Mouse (Mus musculus) cerebellum, postnatal 25 days (tissue): ENCODE measurements at regions not wholly inside any gene's neighbourhood (a gene's known extent, or its start where the extent isn't known, plus 50 kb on each side); places are given as distances from the start of the nearest gene placed in this dataset.

Experiments used
- DNase-seq, 2 experiments: peaks; one replicate each; pipeline ENCODE4 v3.0.0; 2021; ENCODE audit warnings: mixed read lengths in 2 of 2

DNA sequence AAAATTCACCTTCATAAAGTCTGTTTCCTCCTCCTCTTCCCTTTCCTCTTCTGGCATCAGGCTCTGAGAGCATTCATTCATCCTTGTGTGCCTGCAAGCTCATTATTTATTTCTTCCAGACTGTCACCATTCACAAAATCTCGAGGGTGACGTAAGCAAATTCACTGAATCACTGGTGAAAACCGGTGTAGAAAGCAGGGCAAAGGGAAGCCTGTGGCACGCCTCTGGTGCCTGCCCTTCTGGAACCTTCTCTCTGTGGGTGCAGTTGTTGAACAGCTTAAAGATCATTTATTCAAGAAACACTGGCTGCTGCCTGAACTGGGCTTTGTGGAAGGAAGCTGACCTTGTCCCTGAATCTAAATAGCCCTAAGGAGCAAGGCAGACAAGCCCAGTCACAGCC, 177.0 kb downstream of the Slc38a4 start:
- DNase-seq: no peak

DNA sequence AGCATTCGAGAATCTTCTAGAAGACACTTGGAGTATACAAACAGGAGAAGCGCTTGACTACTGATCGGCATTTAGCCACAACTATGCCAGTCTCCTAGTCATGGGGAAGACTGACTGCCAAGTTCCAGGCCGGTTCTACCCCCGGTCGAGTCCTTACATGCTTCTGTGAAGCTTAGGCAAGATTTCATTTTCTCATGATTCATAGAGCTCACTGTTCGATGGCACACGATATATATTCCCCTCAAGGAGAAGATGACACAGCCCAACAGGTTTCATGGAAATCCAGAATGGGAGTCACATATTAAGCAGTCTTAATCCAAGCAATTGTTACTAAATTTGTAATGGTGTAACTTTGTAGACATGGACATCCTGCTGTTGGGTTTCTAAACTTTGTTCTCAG, 177.8 kb downstream of the Slc38a4 start:
- no peak for DNase-seq

DNA sequence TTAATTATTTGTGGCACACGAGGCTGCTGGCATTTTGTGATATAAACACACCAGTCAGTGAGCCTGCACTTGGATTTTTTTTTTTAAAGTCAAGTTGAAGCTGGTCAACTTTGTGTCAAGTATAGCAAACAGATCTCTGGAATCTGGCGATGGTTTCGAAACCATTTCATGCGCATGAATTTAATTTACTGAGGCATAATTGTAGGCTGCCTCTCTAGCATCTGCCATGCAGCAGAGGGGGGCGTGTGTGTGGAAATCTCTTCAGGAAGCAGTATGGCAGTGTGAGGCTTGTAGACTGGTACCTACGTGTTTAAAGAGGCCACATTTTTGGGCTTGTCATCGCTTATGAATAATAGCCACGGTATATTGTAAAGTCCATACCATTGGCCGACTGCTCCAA, 177.7 kb upstream of the Slc38a2 start:
- DNase-seq: no peak

DNA sequence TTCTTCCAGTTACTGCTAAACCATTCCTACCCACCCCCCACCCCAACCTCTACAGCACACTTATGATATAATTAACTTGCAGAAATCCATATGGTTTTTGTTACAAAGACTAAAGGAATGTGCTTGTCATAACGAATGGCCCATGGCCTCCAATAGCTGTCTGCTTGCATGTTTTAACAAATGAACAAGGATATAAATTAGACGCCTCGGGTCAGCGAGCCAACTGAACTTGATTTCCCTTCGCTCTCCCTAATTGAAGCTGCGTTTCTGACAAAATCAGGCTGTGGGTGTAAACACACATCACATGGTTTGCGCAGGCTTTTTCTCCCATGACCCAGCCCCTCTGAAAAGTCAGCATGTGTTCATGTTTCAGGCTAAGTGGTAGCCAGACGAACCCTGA, 174.6 kb upstream of the Slc38a2 start:
- no peak for DNase-seq

DNA sequence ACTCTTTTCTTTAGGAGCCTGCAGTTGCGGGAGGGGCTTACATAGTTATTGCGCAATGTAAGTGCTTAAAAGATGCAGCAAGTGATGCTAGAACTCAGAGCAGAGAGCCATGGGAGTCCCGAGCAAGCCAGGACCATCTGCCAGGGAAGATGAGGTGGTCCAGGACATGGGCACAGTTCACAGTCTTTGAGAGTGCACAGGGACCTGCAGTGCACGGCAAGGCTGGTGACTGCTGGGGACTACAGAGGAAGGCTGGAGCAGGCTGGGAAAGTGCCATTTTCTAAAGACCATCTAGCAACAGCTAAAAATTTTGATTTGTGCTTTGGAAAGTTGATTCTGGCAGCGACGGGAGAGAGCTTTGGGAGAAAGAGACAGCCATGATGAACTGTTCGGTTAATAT, 174.0 kb upstream of the Slc38a2 start:
- DNase-seq: no peak

DNA sequence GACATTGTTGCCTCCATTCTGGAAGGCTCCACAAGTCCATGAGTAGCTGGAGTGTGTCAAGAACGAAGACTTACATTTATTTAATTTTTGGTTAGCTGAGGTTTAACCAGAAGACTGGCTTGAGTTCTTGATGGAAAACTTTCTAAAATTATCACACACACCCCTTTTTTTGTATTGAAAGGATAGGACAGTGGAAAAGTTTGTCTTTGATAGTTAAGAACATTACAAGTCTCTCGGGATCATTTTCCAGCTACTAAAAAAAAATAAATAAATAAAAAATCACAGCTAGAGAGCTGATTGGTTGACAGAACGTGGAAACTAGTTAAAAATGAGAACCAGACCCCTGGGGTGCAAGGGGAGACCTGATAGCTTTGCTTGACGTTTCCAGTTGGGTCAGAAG, 173.6 kb upstream of the Slc38a2 start:
- DNase-seq: no peak

DNA sequence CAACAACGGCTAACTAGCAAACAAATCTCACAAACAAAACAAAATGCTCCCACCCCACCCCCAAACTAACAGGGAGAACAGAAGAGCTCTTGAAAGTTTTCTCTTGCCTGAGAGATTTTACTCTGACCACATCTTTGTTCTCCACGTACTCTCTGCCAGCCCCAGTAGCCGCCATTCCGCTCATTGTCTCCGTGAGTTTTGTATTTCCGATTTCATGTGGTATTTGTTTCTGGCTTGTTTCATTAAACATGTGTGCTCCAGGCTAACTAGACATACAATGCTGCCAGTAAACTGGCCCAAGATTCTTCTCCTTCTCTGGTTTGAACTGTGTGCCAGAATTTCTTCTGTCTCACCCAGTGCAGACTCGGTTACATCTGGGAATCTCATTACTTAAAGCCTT, 168.2 kb upstream of the Slc38a2 start:
- DNase-seq: no peak

DNA sequence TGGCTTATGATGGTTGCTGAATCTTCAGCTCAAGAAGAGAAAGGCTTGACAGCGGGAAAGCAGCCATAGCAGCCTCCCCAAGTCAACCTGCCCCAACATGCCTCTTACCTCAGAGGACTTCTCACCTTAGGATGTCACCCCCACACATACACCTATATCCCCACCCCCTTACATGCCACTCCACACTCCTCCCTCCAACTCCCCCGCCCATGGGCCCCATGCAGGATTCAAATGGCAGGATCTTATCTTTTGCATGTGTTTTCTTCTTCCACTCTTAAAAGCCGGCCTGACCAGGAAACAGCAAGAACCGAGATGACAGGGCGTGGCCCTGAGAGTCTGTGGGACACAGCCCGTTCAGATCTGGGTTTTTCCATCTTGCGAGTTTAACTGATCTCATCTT, 166.4 kb upstream of the Slc38a2 start:
- DNase-seq: no peak

DNA sequence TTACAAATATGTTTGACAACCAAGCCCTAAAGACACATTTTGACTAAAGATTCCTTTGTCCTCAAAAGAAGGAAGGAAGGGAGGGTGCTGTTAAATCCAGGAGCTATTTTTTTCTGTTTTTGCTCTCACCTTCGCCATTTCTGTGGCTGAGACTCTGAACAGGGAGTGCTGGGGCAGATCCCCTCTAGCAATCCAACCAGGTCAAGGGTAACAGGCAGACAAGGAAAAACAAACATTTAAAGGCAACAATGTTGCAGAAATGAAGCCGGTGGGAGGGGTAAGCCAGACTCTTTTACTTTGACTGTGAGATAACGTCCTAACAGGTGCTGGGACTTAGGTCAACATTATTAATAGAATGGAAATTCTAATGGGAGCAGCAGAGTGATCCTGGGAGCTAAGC, 158.2 kb upstream of the Slc38a2 start:
- no peak for DNase-seq

DNA sequence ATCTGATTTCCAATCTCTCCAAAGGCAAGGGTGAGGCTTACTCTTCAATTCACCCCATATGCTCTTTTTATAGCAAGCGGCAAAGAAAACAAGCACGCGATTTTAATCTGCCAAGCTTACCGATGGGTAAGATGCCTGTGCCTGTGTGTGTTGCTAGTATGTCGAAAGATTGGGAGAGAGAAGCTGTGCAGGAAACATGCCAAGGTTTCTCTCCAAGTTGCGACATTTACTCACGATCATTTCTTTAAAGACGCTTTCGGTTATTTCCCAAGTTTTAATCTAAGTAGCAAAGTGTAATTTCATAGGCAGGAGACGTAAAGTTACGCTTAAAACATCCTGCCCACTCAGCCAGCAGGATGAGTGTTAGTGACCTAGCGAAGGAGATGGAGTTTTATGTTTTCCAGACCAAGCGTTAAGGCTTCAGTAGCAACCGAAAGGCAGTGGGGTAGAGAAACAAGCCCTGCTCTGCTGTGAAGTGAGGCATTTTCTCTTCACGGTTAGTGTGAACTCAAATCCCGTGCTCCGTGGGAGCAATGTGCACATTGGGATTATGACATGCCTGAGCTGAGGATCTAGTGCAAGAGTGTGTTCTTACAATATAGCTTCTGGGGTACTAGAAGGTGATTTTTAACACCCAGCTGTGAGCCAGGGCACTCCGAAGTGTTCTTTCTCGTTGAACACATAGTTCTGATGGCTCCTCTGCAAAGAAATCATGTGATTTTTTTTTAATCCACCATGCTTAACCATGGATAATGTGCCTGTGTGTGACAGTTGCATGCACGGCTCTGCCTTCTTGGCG, 152.6 kb upstream of the Slc38a2 start:
- no peak for DNase-seq

DNA sequence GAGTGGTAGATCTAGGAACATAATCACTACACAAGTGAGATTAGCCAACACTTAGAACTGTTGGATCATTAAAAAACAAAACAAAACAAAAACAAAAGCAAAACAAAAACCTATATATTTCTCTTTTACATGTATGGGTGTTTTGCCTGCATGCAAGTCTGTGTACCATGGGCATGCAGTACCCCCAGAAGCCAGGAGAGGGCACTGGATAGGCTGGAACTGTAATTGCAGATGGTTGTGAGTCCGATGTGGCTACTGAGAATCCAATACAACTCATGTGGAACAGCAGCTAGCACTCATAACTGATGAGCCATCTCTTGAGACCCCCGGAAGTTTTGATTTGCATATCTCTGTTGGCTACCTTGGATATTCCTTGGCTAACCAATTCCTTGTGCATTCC, 148.6 kb upstream of the Slc38a2 start:
- DNase-seq: peak in 1 of 2 experiments; percentile 11

DNA sequence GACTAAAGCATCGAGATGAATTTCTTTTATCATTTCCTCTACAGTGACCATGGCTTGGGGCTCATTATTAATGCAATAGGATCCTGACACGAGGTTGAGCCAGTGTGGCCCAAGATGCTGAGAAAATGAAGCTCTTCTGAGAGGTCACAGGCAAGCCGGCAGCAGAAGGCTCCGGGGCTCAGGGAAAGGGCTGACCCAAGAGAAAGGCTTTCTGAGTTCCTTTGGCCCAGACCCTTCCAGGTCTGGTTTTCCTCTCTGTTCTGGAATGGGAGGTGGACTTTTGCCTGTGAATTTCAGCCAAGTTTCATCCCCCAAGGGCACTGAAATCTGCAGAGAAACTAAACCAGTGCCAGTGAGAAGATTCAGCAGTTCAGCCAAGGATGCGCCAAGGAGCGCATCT, 145.7 kb upstream of the Slc38a2 start:
- no peak for DNase-seq

DNA sequence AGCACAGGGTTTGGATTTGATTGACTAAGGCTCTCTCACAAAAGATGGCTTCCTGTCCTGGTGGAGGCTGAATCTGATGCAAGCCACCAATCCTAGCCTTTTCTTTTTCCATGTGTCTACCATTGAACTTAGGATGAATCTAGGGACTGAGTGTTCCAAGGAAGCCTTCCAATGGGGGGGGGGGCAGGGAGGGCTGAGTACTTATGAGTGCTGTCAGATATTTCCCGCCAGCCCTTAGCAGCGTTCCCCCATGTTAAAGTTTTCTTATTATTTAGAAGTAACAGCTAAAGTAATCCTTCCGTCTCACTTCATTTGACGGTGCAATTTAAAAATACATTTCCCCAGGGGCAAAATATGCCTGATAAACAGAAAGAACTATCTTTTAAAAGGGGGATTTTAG, 144.8 kb upstream of the Slc38a2 start:
- no peak for DNase-seq

DNA sequence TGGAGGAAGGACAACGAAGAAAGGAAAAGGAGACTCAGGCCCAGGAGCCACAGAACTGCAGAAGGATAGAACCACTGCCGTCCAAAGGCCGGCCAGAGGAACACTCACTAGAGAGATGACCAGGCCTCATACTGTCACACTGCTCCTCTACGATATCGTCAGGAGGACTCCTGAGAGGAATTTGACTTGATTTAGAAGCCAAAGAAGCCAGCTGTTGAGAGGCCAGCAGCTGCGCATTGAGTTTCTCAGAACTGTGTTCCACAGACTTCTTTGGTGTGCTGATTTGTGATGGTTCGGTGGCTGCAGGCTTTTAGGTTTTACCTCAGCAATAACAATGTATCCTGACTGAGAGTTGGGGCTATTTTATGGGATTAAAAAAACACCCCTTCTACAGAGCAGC, 144.1 kb upstream of the Slc38a2 start:
- no peak for DNase-seq

DNA sequence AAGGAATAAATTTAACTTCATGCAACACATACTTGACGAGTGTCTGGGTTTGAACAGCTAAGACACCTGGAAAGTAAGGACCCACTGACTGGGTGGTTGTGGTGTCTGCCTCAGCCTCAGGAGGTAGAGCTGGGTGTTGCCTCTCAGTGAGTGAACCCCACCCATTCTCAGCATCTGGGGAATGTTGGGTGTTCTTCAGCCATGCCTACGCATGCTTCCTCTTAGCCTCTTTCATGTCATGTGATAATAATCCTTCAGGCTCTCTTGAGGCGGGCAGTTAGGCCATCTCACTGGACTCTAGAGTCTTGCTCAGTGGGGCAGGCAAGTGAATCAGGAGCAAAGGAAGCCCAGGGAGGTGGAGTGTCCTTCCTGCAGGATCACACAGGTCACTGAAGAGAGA, 143.4 kb upstream of the Slc38a2 start:
- no peak for DNase-seq

DNA sequence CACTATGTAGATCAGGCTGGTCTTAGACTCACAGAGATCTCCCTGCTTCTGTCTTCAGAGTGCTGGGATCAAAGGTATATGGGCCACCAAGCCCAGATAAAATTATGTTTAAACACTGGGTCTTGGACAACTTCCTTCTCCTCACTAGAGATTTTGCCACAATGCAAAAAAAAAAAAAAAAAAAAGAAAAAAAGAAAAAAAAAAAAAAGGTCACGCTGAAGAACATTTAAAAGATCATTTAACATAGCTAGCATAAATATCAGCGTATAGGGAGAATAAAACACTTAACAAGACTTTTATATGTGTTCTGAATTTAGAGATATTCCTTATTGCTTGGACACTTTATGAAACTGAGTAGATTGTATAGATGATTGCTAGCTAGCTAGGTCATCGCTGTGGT, 137.1 kb upstream of the Slc38a2 start:
- DNase-seq: no peak

DNA sequence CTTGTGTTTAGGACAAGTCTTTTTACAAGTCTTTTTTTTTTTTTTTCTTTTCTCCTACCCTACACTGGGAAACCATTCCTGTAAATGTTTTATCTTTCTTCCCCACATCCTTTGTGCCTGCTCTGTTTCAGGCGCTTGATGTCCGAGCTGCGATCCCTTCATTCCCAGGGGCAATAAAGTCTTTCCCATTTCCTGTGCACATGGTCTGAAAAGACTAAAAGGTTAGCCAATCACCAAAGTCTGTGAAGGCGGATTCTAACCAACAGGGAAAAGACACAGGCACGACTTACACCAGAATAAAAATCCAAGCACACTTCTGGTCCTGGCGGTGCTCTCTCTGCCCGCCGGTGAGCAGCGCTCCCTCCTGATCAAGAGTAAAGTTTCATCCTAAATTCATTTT, 135.3 kb upstream of the Slc38a2 start:
- DNase-seq: no peak

DNA sequence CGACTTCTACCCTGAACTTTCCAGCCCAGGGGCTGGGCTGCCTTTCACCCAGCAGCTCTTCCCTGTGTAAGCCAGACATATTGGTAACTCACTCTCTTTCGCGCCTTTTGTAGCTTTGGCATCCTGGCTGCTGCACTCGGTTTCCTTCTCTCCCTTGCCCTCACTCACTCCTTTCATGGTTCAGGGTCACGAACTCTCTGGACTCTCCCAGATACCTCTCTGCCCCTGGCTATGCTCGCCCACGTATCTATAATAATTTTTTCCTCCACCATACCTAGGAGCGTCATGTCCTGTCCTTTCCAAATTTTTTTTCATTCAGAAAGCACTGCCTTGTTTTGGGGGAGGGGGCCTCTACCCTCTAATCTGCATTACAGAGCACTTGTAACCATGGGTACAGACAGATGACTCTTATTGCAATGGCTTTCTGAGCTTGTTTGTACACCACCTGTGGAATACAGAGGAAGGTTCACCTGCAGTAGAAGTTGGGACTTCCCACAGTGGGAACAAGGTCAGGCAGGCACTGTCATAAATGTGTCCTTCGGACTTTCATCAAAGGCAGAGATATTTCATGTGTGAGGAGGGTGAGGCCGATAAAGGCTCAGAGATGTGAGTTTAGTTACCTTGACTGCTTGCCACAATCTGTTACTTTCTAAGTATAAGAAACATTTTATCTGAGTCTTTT, 134.8 kb upstream of the Slc38a2 start:
- DNase-seq: no peak

DNA sequence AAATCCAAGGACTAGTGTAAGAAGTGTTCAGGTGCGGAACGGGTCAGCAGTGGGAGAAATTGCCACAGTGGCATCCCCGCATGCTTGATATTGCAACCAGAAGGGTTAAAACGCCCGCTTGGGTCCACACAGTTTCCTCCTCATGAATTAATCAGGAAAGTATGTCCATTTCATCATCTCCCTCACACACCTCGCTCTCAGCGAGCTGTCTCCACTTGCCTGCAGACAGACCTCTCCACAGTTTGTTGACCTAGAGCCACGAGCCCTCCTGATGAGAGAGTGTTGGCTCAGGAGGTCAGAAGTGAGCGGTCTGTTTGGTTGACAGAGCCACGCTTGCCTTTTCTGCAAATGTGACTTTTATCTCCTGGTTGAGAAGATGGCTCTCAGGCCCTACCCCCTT, 132.9 kb upstream of the Slc38a2 start:
- DNase-seq: no peak

DNA sequence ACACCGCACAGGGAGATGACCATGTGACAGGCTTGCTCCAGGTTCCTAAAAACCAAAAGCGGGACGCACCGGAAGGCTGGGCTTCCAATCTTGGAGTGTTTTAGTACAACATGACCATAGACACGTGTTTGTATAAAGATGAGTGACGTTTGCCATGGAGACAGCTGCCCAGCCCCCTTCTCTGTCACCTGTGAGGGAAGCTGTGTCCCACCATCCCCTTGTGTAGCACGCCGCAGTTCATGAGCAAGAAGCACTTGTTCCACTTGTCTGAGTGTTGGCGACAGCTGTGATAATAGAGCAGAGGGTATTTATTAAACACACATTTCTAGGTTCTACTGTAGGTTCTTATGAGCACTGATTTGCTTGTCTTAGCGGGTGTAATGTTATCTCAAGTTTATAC, 131.7 kb upstream of the Slc38a2 start:
- DNase-seq: no peak

DNA sequence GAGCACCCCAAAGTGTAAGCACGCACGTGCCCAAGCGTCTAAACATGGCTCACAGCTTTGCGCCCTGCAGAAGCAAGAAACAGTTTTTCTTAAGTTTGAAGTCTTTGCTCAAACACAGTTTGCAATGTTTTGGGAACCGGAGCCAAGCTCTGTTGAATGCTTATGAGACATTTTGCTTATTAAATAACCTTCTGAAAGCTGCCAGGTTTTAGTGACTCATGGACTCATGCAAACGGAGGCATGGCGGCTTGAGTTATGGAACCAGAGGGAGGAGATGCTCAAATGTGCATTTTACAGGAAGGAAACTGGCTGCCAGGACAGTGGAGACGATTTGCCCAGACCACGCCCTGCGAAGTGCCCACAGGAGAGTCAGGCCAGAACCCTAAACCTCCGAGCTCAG, 131.0 kb upstream of the Slc38a2 start:
- no peak for DNase-seq

DNA sequence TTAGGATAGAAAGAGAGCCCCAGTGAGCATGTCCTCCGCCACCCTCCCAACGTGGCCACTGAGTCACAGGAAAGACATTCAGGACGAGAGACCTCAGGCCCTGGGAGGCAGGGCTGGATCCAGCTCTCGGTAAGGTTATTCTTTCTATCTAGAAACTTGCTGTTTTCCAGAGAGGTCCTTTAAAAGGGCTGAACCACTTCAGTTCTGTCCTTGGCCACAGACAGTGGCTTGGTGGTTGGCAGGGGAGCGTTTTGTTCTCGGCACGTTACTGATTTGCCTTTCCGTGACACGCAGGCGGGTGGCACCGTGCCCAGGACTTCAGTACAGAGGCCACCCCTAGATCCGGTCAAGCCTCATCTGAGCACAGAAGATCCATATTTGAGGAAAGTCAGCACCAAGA, 130.4 kb upstream of the Slc38a2 start:
- DNase-seq: peak in 1 of 2 experiments; percentile 14

DNA sequence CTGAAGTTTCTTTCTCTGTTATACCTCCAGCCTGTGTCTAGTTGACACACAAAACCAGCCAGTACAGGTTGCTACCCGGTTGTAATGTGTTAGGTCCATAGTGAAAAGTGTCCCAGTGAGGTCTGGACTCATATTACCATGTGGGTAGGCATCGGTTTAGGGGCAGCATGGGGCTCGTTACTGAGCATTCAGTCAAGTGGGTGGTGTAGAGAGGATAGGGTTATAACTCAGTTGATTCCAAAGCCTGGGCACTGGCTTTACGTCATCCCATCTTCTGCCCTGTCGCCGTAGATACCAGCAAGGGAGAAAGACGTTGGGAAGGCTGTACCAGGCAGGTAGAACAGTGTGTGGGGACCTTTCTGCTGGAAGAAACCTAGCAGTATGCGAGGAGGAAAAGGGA, 129.2 kb upstream of the Slc38a2 start:
- DNase-seq: no peak

DNA sequence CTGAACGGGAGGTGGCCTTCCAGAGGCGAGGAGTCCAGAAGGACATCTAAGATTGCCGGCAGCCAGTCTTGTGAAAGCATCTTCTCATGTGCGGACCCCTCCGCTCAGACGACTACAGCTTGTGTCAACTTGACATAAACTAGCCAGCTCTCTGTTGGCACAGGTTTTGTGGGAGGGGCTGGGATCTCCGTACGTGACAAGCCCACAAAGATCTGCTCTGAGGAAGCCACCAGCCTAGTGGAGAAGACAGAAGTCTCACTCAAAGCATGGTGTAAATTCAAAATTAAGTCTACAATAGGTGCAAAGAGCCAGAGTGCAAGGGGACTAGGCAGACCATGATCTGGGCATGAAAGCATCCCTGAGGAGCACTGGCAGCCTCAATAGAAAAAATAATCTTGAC, 128.4 kb upstream of the Slc38a2 start:
- DNase-seq: no peak

DNA sequence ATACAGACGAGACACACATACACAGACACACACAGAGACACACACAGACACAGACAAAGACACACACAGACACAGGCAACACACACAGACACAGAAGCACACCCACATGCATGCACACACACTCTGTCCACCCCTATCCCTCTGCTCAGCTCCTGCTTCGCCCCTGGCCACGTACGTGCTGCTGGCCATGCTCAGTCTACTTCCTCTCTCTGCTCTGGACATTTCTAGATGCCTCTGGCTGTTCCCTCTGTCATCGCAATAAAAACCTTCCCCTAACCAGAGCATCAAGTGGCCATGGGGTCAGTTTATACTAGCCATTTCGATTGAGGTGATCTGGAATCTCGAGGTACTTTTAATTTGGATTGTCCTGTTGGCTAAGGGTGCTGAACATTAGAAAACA, 118.9 kb upstream of the Slc38a2 start:
- no peak for DNase-seq
